Mouse (Mus musculus): ENCODE measurements around the gene Exoc2. TPM values are rescaled to one million over a fixed set of nuclear protein-coding genes. Genes with fewer than 3 reads are reported as not detected.
A peak's percentile ranks its signal among the peaks of the same experiment; 100 is the strongest.

Exoc2 gene
- polyA plus RNA-seq, 2 experiments from 2014 or later, result 68.2 to 103 TPM

- peak; percentile 91 for ATAC-seq
Observed at GRCm38 (mm10) chr13:30888480-30888879, 85.4 kb downstream of the Exoc2 start.

DNA sequence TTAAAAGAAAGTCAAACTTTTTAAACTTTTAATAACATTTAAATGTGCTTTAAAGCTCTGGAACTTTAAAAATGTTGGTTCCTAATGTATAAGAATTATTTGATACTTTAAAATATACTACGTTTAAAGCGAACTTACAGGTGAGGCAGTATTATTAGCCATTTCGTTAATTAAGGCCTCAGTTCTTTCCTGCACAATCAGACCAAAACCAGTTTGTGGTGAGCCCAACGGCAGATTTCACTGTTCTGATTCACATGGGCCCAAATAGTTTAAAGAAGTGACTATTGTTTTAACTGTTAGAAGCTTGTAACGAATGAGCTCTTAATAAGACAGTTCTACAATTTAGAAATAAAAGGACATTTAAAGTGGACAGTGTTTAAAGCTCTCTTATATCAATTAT is 93.6 kb downstream of the Exoc2 start:
- no peak for ATAC-seq

DNA sequence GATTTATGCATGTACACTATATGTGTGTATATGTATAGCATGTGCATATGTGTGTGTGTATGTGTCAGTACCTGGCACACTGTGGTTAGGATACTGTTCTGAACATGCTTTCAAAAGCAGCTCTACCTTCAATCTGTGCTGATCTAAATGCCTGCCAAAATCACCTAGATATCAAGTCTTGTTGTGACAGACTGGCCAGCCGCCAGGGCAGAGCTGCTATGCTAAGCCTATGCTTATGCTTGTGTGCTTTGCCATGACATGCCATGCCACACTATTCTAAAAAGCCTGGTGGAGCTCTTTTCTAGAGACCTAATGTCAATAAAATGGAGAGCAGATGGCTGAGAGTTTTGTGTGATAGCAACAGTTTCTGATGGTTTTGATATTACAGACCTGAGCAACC is 94.0 kb downstream of the Exoc2 start:
- no peak for ATAC-seq

- ATAC-seq, result peak; percentile 82
Observed at GRCm38 (mm10) chr13:30875825-30876224, 98.1 kb downstream of the Exoc2 start.

DNA sequence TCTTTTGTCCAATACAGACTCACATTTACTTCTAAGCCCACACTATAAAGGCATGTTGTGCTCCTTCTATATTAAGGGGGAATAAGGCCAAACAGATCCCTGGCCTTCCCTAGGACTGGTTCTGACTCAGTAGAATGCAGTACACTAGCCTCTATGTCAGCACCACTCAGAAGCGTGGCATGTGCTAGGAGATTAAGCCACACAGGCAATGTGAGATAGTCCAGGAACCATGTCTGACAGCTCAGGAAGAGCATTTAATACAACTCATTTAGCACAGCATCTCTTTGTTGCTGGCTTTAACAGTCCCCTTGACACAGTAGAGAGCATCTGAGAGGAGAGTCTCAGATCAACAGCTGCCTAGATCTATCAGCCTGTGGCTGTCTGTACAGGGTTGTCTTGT is 100.4 kb downstream of the Exoc2 start:
- ATAC-seq, result no peak

- no peak for ATAC-seq
Observed at GRCm38 (mm10) chr13:30865486-30865885, 108.4 kb downstream of the Exoc2 start.

GRCm38 (mm10) chr13:30864042-30864441 is 109.9 kb downstream of the Exoc2 start:
- ATAC-seq, result no peak

DNA sequence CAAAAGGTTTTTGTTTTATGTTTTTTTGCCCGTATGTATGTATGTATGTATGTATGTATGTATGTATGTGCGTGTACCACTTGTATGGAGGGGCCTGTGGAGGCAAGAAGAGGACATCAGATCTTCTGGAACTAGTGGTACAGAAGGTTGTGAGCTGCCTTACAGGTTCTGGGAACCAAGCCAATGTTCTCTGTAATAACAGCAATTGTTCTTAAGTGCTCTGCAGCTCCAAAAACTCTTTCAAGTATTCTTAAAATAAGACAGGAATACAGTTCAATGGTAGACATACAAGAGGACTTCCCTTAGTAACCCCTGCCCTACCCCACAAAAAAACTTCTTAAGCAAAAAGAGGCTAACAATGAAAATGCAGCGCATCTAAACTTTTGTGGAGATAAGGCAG is 115.5 kb downstream of the Exoc2 start:
- ATAC-seq, result no peak

DNA sequence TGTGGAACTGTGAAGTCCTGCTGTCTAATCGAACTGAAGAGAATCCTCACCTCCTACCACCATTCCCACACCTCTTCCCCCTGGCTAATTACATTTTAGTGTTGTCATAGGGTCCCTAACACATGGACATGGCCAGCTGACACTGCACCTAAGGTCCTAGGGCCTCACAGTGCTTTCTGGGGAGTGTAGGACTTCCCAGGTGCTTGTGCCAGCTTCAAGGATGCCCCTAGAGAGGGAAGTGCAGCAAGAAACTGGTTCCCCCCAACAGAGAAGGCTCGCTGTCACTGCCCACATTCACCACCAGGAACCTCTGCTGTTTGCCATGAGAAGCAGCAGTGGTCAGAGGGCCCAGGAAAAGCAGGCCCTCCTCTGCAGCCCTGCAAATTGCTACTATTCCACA is 123.2 kb downstream of the Exoc2 start:
- ATAC-seq, result no peak

GRCm38 (mm10) chr13:30848001-30848400 is 125.9 kb downstream of the Exoc2 start:
- ATAC-seq, result no peak

- ATAC-seq, result no peak
Observed at GRCm38 (mm10) chr13:30846506-30846905, 127.4 kb downstream of the Exoc2 start.

- peak; percentile 76 for ATAC-seq
Observed at GRCm38 (mm10) chr13:30843049-30843448, 130.8 kb downstream of the Exoc2 start.

DNA sequence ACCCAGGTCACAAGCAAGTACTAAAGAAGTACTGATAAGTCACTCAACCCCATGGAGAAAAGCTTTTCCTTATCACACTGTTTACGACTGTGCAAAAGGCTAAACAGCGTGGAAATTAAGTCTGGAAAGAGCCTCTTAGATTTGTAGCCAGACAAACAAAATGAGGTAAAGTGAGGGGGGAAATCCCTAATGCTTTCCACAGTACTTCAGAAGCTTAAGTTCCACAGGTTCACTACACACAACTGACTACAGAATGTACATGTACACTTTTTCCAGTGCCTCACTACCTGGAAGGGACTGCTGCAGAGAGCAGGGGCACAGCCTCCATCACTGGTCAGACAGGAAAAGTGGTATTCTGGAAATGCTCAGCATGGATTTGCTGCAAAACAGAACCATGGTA is 132.1 kb downstream of the Exoc2 start:
- peak; percentile 64 for ATAC-seq

GRCm38 (mm10) chr13:30841306-30841705 is 132.6 kb downstream of the Exoc2 start:
- no peak for ATAC-seq

GRCm38 (mm10) chr13:30840700-30841099 is 133.2 kb downstream of the Exoc2 start:
- ATAC-seq, result no peak

GRCm38 (mm10) chr13:30836342-30836741 is 137.6 kb downstream of the Exoc2 start:
- ATAC-seq, result no peak

DNA sequence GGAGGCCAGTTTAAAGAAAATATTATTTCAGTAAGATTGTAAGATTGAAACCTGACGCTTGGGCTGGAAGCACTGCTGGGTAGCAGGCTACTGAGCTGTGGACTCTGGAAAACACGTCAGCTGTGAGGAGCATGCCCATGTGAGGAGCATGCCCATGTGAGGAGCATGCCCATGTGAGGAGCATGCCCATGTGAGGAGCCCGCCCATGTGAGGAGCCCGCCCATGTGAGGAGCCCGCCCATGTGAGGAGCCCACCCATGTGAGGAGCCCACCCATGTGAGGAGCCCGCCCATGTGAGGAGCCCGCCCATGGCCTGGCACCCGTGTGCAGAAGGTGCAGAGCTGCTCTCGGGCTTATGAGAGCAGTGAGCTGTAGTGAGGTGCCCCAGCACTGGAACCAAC is 139.0 kb downstream of the Exoc2 start:
- no peak for ATAC-seq

DNA sequence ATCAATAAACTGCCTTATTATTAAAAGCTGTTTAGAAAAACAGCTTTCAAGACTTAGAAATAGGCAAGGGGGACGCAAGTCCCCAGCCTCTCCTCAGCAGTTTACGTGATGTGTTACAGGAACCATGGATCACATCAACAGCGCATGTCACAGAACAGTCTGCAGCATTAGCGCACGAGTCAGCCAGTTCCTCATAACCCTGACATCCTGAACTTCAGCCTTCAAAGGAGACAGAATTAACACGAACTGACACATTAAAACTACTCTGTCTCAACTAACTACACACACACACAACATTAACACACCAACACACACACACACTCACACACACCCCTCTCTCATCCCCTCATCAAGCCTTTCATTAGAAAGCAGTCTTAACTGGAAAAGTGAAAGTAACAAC is 139.5 kb downstream of the Exoc2 start:
- peak; percentile 21 for ATAC-seq

- peak; percentile 62 for ATAC-seq
Observed at GRCm38 (mm10) chr13:30833476-30834149, 140.3 kb downstream of the Exoc2 start.

DNA sequence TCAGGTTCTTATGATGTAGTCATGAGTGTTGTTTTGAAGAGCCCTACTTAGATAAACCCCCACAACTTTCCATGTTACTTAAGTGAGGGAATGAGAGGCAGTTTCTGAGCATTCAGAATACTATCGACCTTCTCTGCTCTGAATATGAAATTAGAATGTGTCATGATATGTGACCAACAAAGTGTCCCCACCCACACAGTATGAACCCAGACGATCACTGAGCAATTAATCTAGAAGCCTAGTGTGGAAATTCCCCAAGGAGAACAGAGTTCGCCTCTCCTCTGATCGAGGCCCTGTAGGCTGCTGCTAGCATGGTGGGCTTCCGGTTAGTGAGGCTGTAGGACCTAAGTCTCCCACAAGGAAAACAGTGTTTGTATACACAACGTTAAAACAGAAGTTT is 142.5 kb downstream of the Exoc2 start:
- peak; percentile 66 for ATAC-seq

GRCm38 (mm10) chr13:30826511-30826910 is 147.4 kb downstream of the Exoc2 start:
- ATAC-seq, result no peak

DNA sequence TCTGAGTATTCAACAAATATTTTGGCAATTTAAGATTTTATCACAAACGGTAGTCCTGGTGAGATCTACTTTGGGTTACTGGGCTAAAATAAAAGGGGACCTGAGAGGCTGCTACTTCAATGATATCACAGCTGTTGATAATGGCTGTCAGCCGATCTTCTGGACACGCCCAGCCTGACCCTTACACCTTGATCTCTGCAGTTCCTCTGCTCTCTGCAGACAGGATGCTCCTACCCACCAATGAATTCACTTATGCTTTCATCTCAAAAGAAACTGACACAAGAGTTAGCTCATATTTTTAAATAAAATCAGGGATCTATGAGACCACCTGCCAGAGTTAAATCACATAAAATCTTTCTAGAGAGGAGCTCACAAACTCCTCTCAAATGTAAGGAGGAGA is 149.0 kb downstream of the Exoc2 start:
- peak; percentile 64 for ATAC-seq

DNA sequence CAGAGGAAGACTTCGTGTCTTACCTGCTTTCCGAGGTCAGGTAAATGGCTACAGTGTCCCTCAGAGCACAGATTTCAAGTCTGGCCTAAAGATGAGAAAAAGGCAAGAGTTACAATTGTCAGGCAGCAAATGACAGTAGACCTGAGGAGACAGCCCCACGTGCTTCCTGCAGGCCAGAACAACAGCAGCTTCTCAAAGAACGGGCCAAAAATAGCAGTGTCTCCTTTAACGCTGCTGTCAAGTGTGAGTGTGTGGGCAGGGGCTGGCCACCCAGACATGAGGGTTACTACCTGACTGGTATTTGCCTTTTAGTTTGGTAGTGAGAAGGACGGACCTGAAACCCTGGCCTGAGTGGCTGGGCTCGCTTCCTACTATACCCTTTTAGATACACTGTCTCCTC is 153.3 kb downstream of the Exoc2 start:
- peak; percentile 21 for ATAC-seq

GRCm38 (mm10) chr13:30819891-30820290 is 154.0 kb downstream of the Exoc2 start:
- ATAC-seq, result peak; percentile 31

GRCm38 (mm10) chr13:30817436-30817835 is 156.5 kb downstream of the Exoc2 start:
- peak; percentile 79 for ATAC-seq
